Mouse (Mus musculus) liver, adult 2 months (tissue): ENCODE results near the gene Coro2b.

Experiments used
- CTCF ChIP-seq: fragments of 200-500 bp; IDR thresholded peaks from 2 replicates; pipeline ENCODE4 v1.5.1; 2011; ENCODE audit warnings: low read depth, low read length, control low read depth
- POLR2A ChIP-seq: fragments of 200-500 bp; IDR thresholded peaks from 2 replicates; pipeline ENCODE4 v1.6.1; 2011; ENCODE audit warnings: low read length, control low read depth; ENCODE audit not compliant: insufficient read depth; ENCODE audit errors: extremely low read depth

- TF ChIP-seq POLR2A (no peak), CTCF (no peak)
Observed at GRCm38 (mm10) chr9:62381402-62381913, 155.4 kb downstream of the Coro2b start.
